Mouse (Mus musculus): ENCODE measurements around the gene Spry1. TPM values are rescaled to one million over a fixed set of nuclear protein-coding genes. Genes with fewer than 3 reads are reported as not detected.

The Spry1 gene
- polyA plus RNA-seq, 1 experiment from 2014 or later, result 17.4 TPM

DNA sequence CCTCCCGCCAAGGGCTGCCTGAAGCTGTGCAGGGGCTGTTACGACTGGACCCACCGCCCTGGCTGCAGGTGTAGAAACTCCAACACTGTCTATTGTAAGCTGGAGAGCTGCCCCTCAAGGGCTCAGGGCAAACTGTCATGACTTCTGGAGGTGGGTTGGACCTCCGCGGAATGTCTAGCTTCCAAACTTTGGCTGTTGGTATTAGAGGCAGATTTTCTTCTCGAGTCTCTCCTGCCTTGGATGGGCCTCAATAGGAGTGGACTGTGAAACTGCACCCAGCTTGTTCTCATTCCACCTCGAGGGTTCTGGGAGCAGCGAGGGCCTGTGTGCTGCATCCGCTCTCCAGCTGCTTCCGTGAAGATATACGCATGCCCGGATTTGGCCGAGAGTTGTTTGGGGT, 3.7 kb downstream of the Spry1 start:
- Histone ChIP-seq H3K27me3 (0 out of 2 replicates have a peak, but pooled peaks cover 7% of the 10 kb centered on the region), H3K4me3 (peak overlapping the region; percentile 86), H3K9me3 (no peaks in the 10 kb centered on the region), H3K27ac (no peak overlapping the region), H3K4me1 (peaks cover 47% of the 10 kb centered on the region), H3K4me2 (replicated peaks) (peak overlapping the region; percentile 76), H3K36me3 (peaks cover 39% of the 10 kb centered on the region), H3K9ac (peak overlapping the region; percentile 56; the same call in 1 of the 2 replicates)
- no peak for ATAC-seq (ENCODE audit: low FRiP score, low read depth)
- 78% methylated on average over 13 of the region's 13 CpGs for WGBS

GRCm38 (mm10) chr3:37643903-37644302, 4.2 kb downstream of the Spry1 start:
- WGBS, result 76% methylated on average over 8 of the region's 8 CpGs
- no peak for ATAC-seq (ENCODE audit: low FRiP score, low read depth)
- H3K9ac ChIP-seq, result peak overlapping the region; percentile 19; the same call in 1 of the 2 replicates
- H3K4me2 ChIP-seq (replicated peaks), result peak overlapping the region; percentile 76
- peaks cover 43% of the 10 kb centered on the region for H3K36me3 ChIP-seq
- H3K4me3 ChIP-seq, result 0 out of 2 replicates have a peak overlapping the region, but pooled peaks have one; percentile 86
- 0 out of 2 replicates have a peak, but pooled peaks cover 7% of the 10 kb centered on the region for H3K27me3 ChIP-seq
- no peaks in the 10 kb centered on the region for H3K9me3 ChIP-seq
- peaks cover 47% of the 10 kb centered on the region for H3K4me1 ChIP-seq
- H3K27ac ChIP-seq, result no peak overlapping the region

DNA sequence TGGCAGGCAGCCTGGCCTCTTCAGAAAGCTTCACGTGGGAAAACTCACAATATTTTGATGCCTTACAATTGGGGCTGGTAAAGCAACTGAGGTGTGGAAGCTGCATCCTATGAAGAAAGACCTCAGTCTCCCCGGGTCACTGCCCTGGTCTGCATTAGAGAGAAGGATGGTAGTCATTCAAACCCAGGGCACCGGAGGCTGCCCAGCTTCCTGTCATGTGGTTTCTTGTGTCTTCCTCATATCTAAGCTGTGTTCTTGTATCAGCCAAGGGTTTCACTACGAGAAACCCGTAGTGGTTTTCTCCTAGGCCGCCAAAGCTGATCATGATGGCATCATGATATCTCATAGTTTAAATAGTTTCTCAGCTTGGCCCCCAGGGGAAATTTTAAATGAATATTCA, 5.3 kb downstream of the Spry1 start:
- no peak overlapping the region for H3K4me3 ChIP-seq
- no peak for ATAC-seq (ENCODE audit: low FRiP score, low read depth)
- 77% methylated on average over 6 of the region's 6 CpGs for WGBS
- H3K27ac ChIP-seq, result no peak overlapping the region
- H3K36me3 ChIP-seq, result peaks cover 49% of the 10 kb centered on the region
- H3K9ac ChIP-seq, result no peak overlapping the region
- peaks cover 42% of the 10 kb centered on the region for H3K4me1 ChIP-seq
- H3K27me3 ChIP-seq, result 0 out of 2 replicates have a peak, but pooled peaks cover 7% of the 10 kb centered on the region
- no peak overlapping the region; the same call in 1 of the 2 replicates for H3K4me2 ChIP-seq (replicated peaks)
- no peaks in the 10 kb centered on the region for H3K9me3 ChIP-seq

GRCm38 (mm10) chr3:37646221-37646620, 6.5 kb downstream of the Spry1 start:
- no peak for ATAC-seq (ENCODE audit: low FRiP score, low read depth)

GRCm38 (mm10) chr3:37647225-37647624, 7.5 kb downstream of the Spry1 start:
- no peak overlapping the region for H3K4me2 ChIP-seq (replicated peaks)
- peaks cover 30% of the 10 kb centered on the region for H3K4me1 ChIP-seq
- no peak overlapping the region for H3K27ac ChIP-seq
- no peak for ATAC-seq (ENCODE audit: low FRiP score, low read depth)
- no peak overlapping the region for H3K4me3 ChIP-seq
- H3K9ac ChIP-seq, result no peak overlapping the region
- 0 out of 2 replicates have a peak, but pooled peaks cover 7% of the 10 kb centered on the region for H3K27me3 ChIP-seq
- peaks cover 54% of the 10 kb centered on the region for H3K36me3 ChIP-seq
- H3K9me3 ChIP-seq, result no peaks in the 10 kb centered on the region
- WGBS, result 80% methylated on average over 10 of the region's 10 CpGs

More at GRCm38 (mm10) chr3:37646221-37646620, 6.5 kb downstream of the Spry1 start:
- peaks cover 55% of the 10 kb centered on the region for H3K36me3 ChIP-seq
- no peak overlapping the region for H3K4me3 ChIP-seq
- H3K4me2 ChIP-seq (replicated peaks), result no peak overlapping the region
- no peak overlapping the region for H3K27ac ChIP-seq
- whole genome bisulfite sequencing, result 90% methylated on average over 9 of the region's 9 CpGs
- 0 out of 2 replicates have a peak, but pooled peaks cover 7% of the 10 kb centered on the region for H3K27me3 ChIP-seq
- H3K9me3 ChIP-seq, result no peaks in the 10 kb centered on the region
- H3K4me1 ChIP-seq, result peaks cover 40% of the 10 kb centered on the region
- no peak overlapping the region for H3K9ac ChIP-seq

DNA sequence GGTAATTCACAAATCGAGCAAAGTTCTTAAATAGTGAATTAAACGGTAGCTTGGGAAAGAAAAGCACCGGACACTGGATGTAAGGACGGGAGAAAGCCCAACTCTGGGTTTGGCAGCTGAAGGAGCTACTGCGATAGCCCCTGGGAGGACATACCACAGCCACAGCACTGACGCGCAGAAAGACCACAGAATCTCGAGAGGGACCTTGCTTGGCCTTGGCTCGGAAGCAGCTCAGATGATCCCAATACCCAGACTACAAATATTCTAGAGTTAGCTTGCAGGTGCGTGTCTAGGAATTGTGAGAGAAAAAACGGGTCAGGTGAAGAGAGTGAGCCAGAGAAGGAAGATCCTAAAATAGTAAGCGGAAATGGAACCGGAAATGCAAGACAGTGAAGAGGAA, 8.5 kb downstream of the Spry1 start:
- Histone ChIP-seq H3K4me3 (no peak overlapping the region), H3K36me3 (peaks cover 44% of the 10 kb centered on the region), H3K9me3 (no peaks in the 10 kb centered on the region), H3K27ac (no peak overlapping the region), H3K27me3 (0 out of 2 replicates have a peak, but pooled peaks cover under 1% of the 10 kb centered on the region), H3K4me2 (replicated peaks) (no peak overlapping the region), H3K4me1 (peaks cover 22% of the 10 kb centered on the region), H3K9ac (no peak overlapping the region)
- 80% methylated on average over 13 of the region's 13 CpGs for WGBS
- ATAC-seq (ENCODE audit: low FRiP score, low read depth), result no peak

- Histone ChIP-seq H3K36me3 (peaks cover 35% of the 10 kb centered on the region), H3K4me2 (replicated peaks) (no peak overlapping the region), H3K9ac (no peak overlapping the region), H3K9me3 (no peaks in the 10 kb centered on the region), H3K4me3 (no peak overlapping the region), H3K27ac (no peak overlapping the region), H3K27me3 (no peaks in the 10 kb centered on the region), H3K4me1 (peaks cover 22% of the 10 kb centered on the region)
- WGBS, result 75% methylated on average over 6 of the region's 6 CpGs
- ATAC-seq (ENCODE audit: low FRiP score, low read depth), result no peak
Measured at GRCm38 (mm10) chr3:37649281-37649680, 9.5 kb downstream of the Spry1 start.

DNA sequence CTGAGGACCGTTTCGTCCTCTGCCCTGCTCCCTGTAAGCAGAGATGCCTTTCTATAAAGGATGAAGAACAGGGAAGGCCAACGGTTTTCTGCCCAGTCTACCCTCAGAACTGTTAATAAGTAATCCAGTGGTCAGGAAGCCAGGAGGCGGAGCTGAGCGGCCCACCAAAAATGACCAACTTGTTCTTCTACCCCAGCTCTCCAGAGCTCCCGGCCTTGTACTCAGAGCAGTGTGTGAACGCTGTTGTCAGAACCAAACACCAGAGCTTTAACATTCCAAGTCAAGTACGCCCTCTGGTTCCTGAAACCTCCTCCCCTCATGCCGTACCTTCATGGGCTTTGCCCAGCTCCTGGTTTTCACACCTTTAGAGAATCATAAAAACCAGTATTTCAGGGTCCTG, 12.8 kb downstream of the Spry1 start:
- H3K27ac ChIP-seq, result no peak overlapping the region

DNA sequence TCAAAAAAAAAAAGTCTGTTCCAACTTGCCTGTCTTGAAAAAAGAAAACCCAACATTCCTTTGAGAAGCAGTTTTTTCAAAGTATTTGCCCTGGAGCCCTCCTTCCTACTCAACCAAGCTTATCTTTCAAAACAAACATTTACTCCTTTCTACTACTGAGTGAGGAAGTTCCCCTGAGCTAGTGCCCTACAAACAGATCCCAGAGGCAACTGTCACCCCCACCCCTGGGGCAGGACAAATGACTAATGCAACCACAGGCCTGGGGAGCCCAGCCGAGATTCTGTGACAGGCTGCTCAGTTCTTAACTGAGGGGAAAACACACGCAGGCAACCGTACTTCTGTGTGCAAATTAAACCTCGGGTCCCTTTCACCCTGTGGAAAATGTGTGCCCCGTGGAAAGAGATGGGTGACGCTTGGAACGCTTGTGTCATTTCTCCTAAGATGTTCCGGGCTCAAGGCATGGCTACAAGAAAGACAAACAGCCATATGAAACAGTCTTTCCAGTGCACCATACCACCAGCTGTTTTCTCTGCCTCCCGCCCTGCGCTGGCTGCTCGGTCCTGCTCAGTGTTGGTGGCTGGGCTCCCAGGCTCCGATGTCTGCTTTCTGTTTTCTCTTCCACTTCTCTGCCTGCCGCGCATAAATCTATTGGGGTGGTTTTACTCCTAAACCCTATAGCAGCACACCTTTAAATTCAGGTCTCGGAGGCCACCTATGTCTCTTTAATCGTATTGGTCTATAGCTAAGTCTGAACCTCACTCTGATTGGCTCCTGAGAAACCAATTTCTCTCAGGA, 14.4 kb downstream of the Spry1 start:
- Histone ChIP-seq H3K27me3 (peaks cover 3% of the 10 kb centered on the region; the same call in 1 of the 2 replicates), H3K4me3 (peak overlapping the region; percentile 35), H3K4me2 (replicated peaks) (peak overlapping the region; percentile 64), H3K36me3 (peaks cover 11% of the 10 kb centered on the region; the same call in 1 of the 2 replicates), H3K4me1 (peaks cover 34% of the 10 kb centered on the region), H3K9me3 (no peaks in the 10 kb centered on the region), H3K9ac (peak overlapping the region; percentile 45), H3K27ac (peak overlapping the region; percentile 39; the same call in 1 of the 2 replicates)
- ATAC-seq (ENCODE audit: low FRiP score, low read depth), result peak; percentile 60; the same call in 1 of the 2 replicates
- WGBS, result 3% methylated on average over 16 of the region's 16 CpGs

More for the DNA sequence above, 12.8 kb downstream of the Spry1 start:
- Histone ChIP-seq H3K27me3 (peaks cover 3% of the 10 kb centered on the region; the same call in 1 of the 2 replicates), H3K4me3 (no peak overlapping the region), H3K9ac (no peak overlapping the region), H3K4me2 (replicated peaks) (no peak overlapping the region), H3K9me3 (no peaks in the 10 kb centered on the region), H3K36me3 (peaks cover 21% of the 10 kb centered on the region), H3K4me1 (peaks cover 30% of the 10 kb centered on the region)
- no peak for ATAC-seq (ENCODE audit: low FRiP score, low read depth)
- 84% methylated on average over 9 of the region's 9 CpGs for WGBS

DNA sequence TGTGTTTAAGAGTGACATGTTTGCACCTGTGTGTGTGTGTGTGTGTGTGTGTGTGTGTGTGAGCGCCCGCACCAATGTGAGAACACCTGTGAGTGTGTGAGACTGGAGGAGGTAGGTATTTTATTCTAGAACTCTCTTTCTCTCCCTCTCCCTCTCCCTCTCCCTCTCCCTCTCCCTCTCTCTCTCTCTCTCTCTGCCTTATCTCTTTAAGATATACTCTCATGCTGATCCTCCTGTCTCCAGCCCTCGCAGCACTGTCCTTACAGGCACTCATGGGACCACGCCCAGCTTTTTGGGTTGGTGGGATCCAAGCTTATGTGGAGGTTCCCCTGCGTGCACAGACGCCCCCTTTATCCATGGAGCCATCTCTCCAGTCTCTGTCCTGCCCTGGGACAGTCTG, 15.0 kb downstream of the Spry1 start:
- Histone ChIP-seq H3K4me1 (peaks cover 34% of the 10 kb centered on the region), H3K9me3 (no peaks in the 10 kb centered on the region), H3K9ac (no peak overlapping the region), H3K27me3 (peaks cover 3% of the 10 kb centered on the region; the same call in 1 of the 2 replicates), H3K4me3 (peak overlapping the region; percentile 35), H3K4me2 (replicated peaks) (peak overlapping the region; percentile 64), H3K27ac (no peak overlapping the region), H3K36me3 (peaks cover 8% of the 10 kb centered on the region; the same call in 1 of the 2 replicates)
- 56% methylated on average over 6 of the region's 6 CpGs for WGBS
- ATAC-seq (ENCODE audit: low FRiP score, low read depth), result no peak

DNA sequence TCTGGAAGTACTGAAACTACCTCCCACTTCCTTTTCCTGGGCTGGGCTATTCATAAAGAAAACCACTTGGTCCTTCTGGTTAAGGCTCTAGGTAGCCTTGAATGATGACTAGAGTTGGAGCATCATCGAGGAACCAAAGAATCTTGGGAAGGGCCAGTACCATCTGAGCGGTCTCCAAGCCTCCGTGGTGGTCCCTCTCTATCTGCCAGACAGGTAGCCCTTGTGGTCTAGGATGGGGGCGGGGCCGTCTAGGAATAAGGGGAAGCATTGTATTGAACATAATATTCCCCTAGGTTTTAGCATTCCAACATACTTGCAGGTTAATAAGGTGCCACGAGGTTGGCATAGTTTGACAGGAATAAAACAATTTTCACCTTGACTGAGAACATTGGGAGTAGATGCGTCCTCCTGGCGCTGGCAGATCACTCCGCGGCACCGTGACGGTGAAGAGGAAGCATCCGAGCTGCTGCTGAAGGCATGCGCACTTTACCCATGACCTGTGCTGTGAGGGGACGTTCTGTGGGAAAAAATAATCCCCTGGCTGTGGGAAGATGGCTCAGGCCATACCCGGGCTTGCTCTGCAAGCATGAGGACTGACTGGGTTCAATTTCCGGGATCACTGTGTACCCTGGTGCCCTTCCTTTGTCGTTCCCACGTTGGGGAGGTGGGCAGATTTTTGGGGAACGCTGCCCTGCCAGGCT, 16.3 kb downstream of the Spry1 start:
- Histone ChIP-seq H3K9ac (no peak overlapping the region; the same call in 1 of the 2 replicates), H3K4me1 (peaks cover 34% of the 10 kb centered on the region)
- ATAC-seq (ENCODE audit: low FRiP score, low read depth), result no peak

GRCm38 (mm10) chr3:37657009-37657408, 17.3 kb downstream of the Spry1 start:
- no peak overlapping the region for H3K4me3 ChIP-seq
- H3K4me1 ChIP-seq, result peaks cover 34% of the 10 kb centered on the region
- H3K27me3 ChIP-seq, result peaks cover 3% of the 10 kb centered on the region; the same call in 1 of the 2 replicates
- ATAC-seq (ENCODE audit: low FRiP score, low read depth), result no peak
- no peaks in the 10 kb centered on the region for H3K9me3 ChIP-seq
- no peaks in the 10 kb centered on the region for H3K36me3 ChIP-seq
- peak overlapping the region; percentile 52 for H3K4me2 ChIP-seq (replicated peaks)
- WGBS, result 1% methylated on average over 8 of the region's 8 CpGs
- H3K9ac ChIP-seq, result no peak overlapping the region
- no peak overlapping the region for H3K27ac ChIP-seq

More for the DNA sequence above, 16.3 kb downstream of the Spry1 start:
- Histone ChIP-seq H3K27me3 (peaks cover 3% of the 10 kb centered on the region; the same call in 1 of the 2 replicates), H3K9me3 (no peaks in the 10 kb centered on the region), H3K36me3 (no peaks in the 10 kb centered on the region), H3K4me3 (peak overlapping the region; percentile 15; the same call in 1 of the 2 replicates), H3K4me2 (replicated peaks) (peak overlapping the region; percentile 53), H3K27ac (no peak overlapping the region)
- 20% methylated on average over 20 of the region's 20 CpGs for WGBS

Data from limb, embryonic 13.5 days (tissue).